Mouse (Mus musculus) lung, postnatal 0 days (tissue): ENCODE measurements around the gene 1520401A03Rik.

Experiments used
- CTCF ChIP-seq: IDR thresholded peaks from 2 replicates; pipeline ENCODE4 v1.5.1; 2016; ENCODE audit warnings: antibody characterized with exemption, mild to moderate bottlenecking
- EP300 ChIP-seq: IDR thresholded peaks from 2 replicates; pipeline ENCODE4 v1.6.1; 2016; ENCODE audit warnings: antibody characterized with exemption, mild to moderate bottlenecking, control low read depth

DNA sequence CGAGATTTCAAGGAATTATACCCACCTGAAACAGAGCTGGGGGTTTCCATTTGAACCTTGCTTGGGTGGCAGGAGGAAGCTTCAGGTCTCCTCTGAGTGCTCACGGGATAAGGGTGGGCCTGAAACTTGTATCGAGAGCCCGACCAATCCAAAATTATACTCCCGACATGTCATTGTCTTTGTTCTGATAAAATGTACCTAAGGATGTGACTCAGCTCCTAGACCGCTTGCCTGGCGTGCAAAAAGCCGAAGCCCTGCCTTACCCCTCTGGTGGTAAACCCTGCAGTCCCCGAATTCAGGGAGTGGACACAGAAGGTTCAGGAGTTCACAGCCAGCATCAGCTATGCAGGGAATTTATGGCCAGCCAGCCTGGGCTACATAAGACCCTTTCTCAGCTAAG is 42.2 kb downstream of the 1520401A03Rik start:
- TF ChIP-seq CTCF = no peak
- TF ChIP-seq EP300 = no peak
